Mouse (Mus musculus): ENCODE measurements around the gene Gata1. TPM values are rescaled to one million over a fixed set of nuclear protein-coding genes. Genes with fewer than 3 reads are reported as not detected.
"Not testable (repeated sequence)": the region's sequence is repeated elsewhere in the genome, so short reads cannot be mapped to it uniquely, and the experiment has no call there.

The Gata1 gene
- total RNA-seq, 2 experiments from 2014 or later = not detected

GRCm38 (mm10) chrX:7963829-7964626 is 13.8 kb downstream of the Gata1 start:
- no peak for DNase-seq

- DNase-seq = no peak
Observed at GRCm38 (mm10) chrX:7958868-7959267, 19.0 kb downstream of the Gata1 start.

- DNase-seq = no peak
Observed at GRCm38 (mm10) chrX:7950091-7950490, 27.8 kb downstream of the Gata1 start.

- DNase-seq = peak; percentile 94 to 97
Observed at GRCm38 (mm10) chrX:7947900-7948492, 29.9 kb downstream of the Gata1 start.

- peak in 1 of 2 experiments; percentile 10 for DNase-seq
Observed at GRCm38 (mm10) chrX:7947108-7947899, 30.6 kb downstream of the Gata1 start, which contains the start of gene Hdac6. Gene Hdac6, minus strand, starts transcription at chrX:7947889.

- no peak for DNase-seq
Observed at GRCm38 (mm10) chrX:7945618-7946017, 32.3 kb downstream of the Gata1 start.

GRCm38 (mm10) chrX:7937667-7938066 is 40.2 kb downstream of the Gata1 start:
- no peak for DNase-seq

GRCm38 (mm10) chrX:7936874-7937273 is 41.0 kb downstream of the Gata1 start:
- no peak for DNase-seq

GRCm38 (mm10) chrX:7928270-7928790 is 49.5 kb downstream of the Gata1 start, which contains the start of gene Eras:
Gene Eras, minus strand, starts transcription at chrX:7928607.
- DNase-seq = no peak

GRCm38 (mm10) chrX:7927116-7927515 is 50.8 kb downstream of the Gata1 start:
- no peak for DNase-seq

GRCm38 (mm10) chrX:7926266-7926665 is 51.6 kb downstream of the Gata1 start:
- DNase-seq = no peak

- no peak for DNase-seq
Observed at GRCm38 (mm10) chrX:7922032-7922431, 55.8 kb downstream of the Gata1 start.

GRCm38 (mm10) chrX:7919601-7920383 is 58.1 kb downstream of the Gata1 start, which contains the start of gene Pcsk1n:
Gene Pcsk1n, plus strand, starts transcription at chrX:7919822.
- DNase-seq = no peak

GRCm38 (mm10) chrX:7917960-7918359 is 59.9 kb downstream of the Gata1 start:
- not testable (repeated sequence) for DNase-seq

- DNase-seq = peak in 1 of 2 experiments; percentile 28
Observed at GRCm38 (mm10) chrX:7915669-7916068, 62.2 kb downstream of the Gata1 start.

- no peak for DNase-seq
Observed at GRCm38 (mm10) chrX:7910473-7910872, 67.4 kb downstream of the Gata1 start.

Other genes starting within 250 kb of the Gata1 start
- gene Praf2, start 249.6 kb downstream of the Gata1 start, total RNA-seq (2021) = 1 to 10 TPM; 5.1 to 5.3 TPM
- under 1 TPM; 0.59 to 0.67 TPM for gene Ccdc120, start 227.2 kb downstream of the Gata1 start, total RNA-seq (2021)
- gene Tfe3, start 215.5 kb downstream of the Gata1 start, total RNA-seq (2021) = 10 to 100 TPM; 12.6 to 13.0 TPM
- 10 to 100 TPM; 20.5 to 22.9 TPM for gene Gripap1, start 188.3 kb downstream of the Gata1 start, total RNA-seq (2021)
- under 1 TPM; 0.15 to 0.57 TPM for gene Kcnd1, start 155.8 kb downstream of the Gata1 start, total RNA-seq (2021)
- 10 to 100 TPM; 19.3 to 23.4 TPM for gene Otud5, start 136.7 kb downstream of the Gata1 start, total RNA-seq (2021)
- 1 to 10 TPM; 2.2 to 4.3 TPM for gene Pim2, start 99.8 kb downstream of the Gata1 start, total RNA-seq (2021)
- gene Slc35a2, start 94.0 kb downstream of the Gata1 start, total RNA-seq (2021) = 10 to 100 TPM; 10.6 to 17.3 TPM
- 10 to 100 TPM; 21.3 to 23.5 TPM for gene Pqbp1, start 78.8 kb downstream of the Gata1 start, total RNA-seq (2021)
- 10 to 100 TPM; 47.2 to 49.7 TPM for gene Timm17b, start 78.7 kb downstream of the Gata1 start, total RNA-seq (2021)
- gene Gm10491, start 70.2 kb downstream of the Gata1 start, total RNA-seq (2021) = not detected
- gene Gm10490, start 68.5 kb downstream of the Gata1 start, total RNA-seq (2021) = not detected
- under 1 TPM in 1 of 2 experiments, not detected in 1; 0.12 TPM for gene Pcsk1n, start 58.2 kb downstream of the Gata1 start, total RNA-seq (2021)
- not detected for gene Eras, start 49.5 kb downstream of the Gata1 start, total RNA-seq (2021)
- gene Hdac6, start 30.2 kb downstream of the Gata1 start, total RNA-seq (2021) = 10 to 100 TPM; 10.4 to 11.3 TPM
- gene Glod5, start 40.4 kb upstream of the Gata1 start, total RNA-seq (2021) = not detected
- gene Suv39h1, start 96.7 kb upstream of the Gata1 start, total RNA-seq (2021) = 1 to 10 TPM; 4.0 to 4.5 TPM
- 1 to 10 TPM; 1.5 to 3.5 TPM for gene Was, start 112.4 kb upstream of the Gata1 start, total RNA-seq (2021)
- gene Wdr13, start 154.8 kb upstream of the Gata1 start, total RNA-seq (2021) = 10 to 100 TPM; 34.0 to 39.1 TPM
- gene Rbm3, start 167.8 kb upstream of the Gata1 start, total RNA-seq (2021) = 10 to 100 TPM; 49.9 to 88.3 TPM
- 1 to 10 TPM; 4.0 to 4.3 TPM for gene Tbc1d25, start 198.1 kb upstream of the Gata1 start, total RNA-seq (2021)
- 10 to 100 TPM; 17.7 to 20.0 TPM for gene Ebp, start 215.4 kb upstream of the Gata1 start, total RNA-seq (2021)
- 1 to 10 TPM; 2.0 to 3.0 TPM for gene Porcn, start 228.5 kb upstream of the Gata1 start, total RNA-seq (2021)

All from heart, adult 18-20 months (tissue).